Mouse (Mus musculus) thymus, adult 2 months (tissue): ENCODE results near the gene Fbf1. TPM values are rescaled to one million over a fixed set of nuclear protein-coding genes. Genes with fewer than 3 reads are reported as not detected.
"Not testable (repeated sequence)": the region's sequence is repeated elsewhere in the genome, so short reads cannot be mapped to it uniquely, and the experiment has no call there.

Experiments
- DNase-seq: peaks from one replicate; pipeline ENCODE4 v3.0.0; 2021
- H3K27ac ChIP-seq: fragments of 200-500 bp; 2 replicates; pipeline ENCODE4 v1.5.1; 2012; ENCODE audit warnings: low read length, control low read depth; ENCODE audit not compliant: control insufficient read depth, insufficient read depth
- H3K27me3 ChIP-seq: fragments of 200-500 bp; 2 replicates; pipeline ENCODE4 v1.6.1; 2012; ENCODE audit warnings: mild to moderate bottlenecking, low read length, moderate library complexity, mixed read lengths; ENCODE audit not compliant: control insufficient read depth, insufficient read depth
- H3K36me3 ChIP-seq: fragments of 200-500 bp; 2 replicates; pipeline ENCODE4 v1.6.1; 2012; ENCODE audit warnings: mild to moderate bottlenecking, low read length, moderate library complexity; ENCODE audit not compliant: control insufficient read depth, insufficient read depth
- H3K4me1 ChIP-seq: fragments of 200-500 bp; replicated peaks from 2 replicates; pipeline ENCODE4 v1.6.1; 2012; ENCODE audit warnings: low read length; ENCODE audit not compliant: control insufficient read depth, insufficient read depth
- H3K4me3 ChIP-seq: fragments of 200-500 bp; 2 replicates; pipeline ENCODE4 v1.5.1; 2012; ENCODE audit warnings: mild to moderate bottlenecking, low read length, control low read depth, moderate library complexity; ENCODE audit not compliant: control insufficient read depth, insufficient read depth
- CTCF ChIP-seq: fragments of 200-500 bp; IDR thresholded peaks from 2 replicates; pipeline ENCODE4 v1.5.1; 2012; ENCODE audit warnings: mild to moderate bottlenecking, control low read depth, low read length, moderate library complexity, borderline replicate concordance; ENCODE audit not compliant: control insufficient read depth, poor library complexity, insufficient read depth; ENCODE audit errors: extremely low read depth
- POLR2A ChIP-seq: fragments of 200-500 bp; IDR thresholded peaks from 2 replicates; pipeline ENCODE4 v1.6.1; 2012; ENCODE audit warnings: mild to moderate bottlenecking, low read length, control low read depth, moderate library complexity; ENCODE audit not compliant: control insufficient read depth, poor library complexity, insufficient read depth; ENCODE audit errors: extremely low read depth
- WGBS: fragments of 180-500 bp; shearing (Covaris S2); methylation state at CpG from one replicate; pipeline ENCODE4 v1.1.7; 2018; 5-methylcytosine and 5-hydroxymethylcytosine counted together
- polyA plus RNA-seq: library from polyadenylated mRNA; depleted of rRNA; stranded (reverse); fragments of >200 nt; gene quantifications from 2 replicates; pipeline ENCODE4 v1.2.3, GENCODE M21; 2012; rRNA removed

Fbf1 gene
- polyA plus RNA-seq, 1 experiment: 30.3 TPM

DNA sequence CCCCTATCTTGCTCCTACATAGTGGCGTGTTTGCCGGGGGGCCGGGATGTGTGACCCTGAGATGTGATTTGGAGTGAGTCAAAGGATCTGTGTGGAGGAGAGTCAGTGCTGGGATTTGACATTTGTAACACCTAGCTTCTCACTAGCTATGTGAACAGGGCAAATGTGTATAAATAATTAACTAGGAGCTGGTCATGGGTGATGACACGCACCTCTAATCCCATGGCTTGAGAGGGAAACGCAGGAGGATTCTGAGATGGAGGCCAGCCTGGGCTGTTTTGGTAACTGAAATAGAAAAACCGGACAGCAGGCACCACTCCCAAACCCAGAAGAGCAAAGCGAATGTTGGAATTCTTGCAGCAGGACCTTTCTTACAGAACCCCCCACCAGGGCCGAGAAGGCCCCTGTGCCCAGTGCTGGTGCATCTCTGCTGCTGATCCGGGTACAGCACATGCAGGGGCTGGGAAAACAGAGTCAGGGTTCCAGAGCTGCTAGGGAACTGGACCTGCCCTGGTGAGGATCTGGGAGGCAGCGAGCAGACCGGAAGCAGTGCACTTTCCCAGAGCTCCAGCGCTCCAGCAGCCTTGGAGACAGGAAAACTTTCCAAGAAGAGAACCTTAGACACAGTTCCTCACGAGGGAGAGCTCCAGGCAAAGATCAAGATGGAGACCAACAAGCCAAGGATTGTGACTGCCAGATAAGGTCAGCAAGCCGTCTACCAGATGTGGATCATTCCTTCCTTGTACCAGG is 69.1 kb downstream of the Fbf1 start:
- no peak for TF ChIP-seq POLR2A
- TF ChIP-seq CTCF: no peak
- H3K27me3 ChIP-seq: no peaks in the 10 kb centered on the region
- DNase-seq: no peak
- H3K36me3 ChIP-seq: no peaks in the 10 kb centered on the region
- H3K4me1 ChIP-seq: no peaks in the 10 kb centered on the region
- no peak overlapping the region for H3K27ac ChIP-seq
- H3K4me3 ChIP-seq: no peak overlapping the region
- WGBS: 96% methylated on average over 14 of the region's 14 CpGs

GRCm38 (mm10) chr11:116096213-116097108 is 71.5 kb downstream of the Fbf1 start:
- Histone ChIP-seq H3K4me1 (no peaks in the 10 kb centered on the region), H3K4me3 (no peak overlapping the region), H3K27me3 (no peaks in the 10 kb centered on the region), H3K27ac (no peak overlapping the region), H3K36me3 (no peaks in the 10 kb centered on the region)
- TF ChIP-seq POLR2A (no peak), CTCF (no peak)
- DNase-seq: no peak
- 67% methylated on average over 5 of the region's 5 CpGs for WGBS

DNA sequence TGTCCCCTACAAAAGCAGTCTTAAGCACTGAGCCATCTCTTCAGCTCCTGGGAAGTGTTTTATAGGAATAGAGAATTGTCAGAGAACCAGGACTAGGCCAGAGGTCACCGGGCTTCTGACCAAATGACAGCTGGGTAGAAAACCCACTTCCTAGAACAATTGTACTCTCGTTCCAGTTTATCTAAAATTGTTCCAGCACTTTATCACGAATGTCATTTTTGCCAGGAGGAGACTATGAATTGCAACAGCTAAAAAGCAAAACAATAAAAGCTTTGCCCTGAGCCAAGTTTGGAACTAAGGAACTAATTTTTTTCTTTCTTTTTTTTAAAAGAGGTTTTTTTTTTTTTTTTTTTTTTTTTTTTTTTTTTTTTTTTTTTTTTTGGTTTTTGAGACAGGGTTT is 72.4 kb downstream of the Fbf1 start:
- Histone ChIP-seq H3K36me3 (no peaks in the 10 kb centered on the region), H3K4me3 (no peak overlapping the region), H3K27me3 (no peaks in the 10 kb centered on the region), H3K4me1 (no peaks in the 10 kb centered on the region), H3K27ac (no peak overlapping the region)
- DNase-seq: no peak
- 39% methylated on average over 3 of the region's 3 CpGs for WGBS
- TF ChIP-seq CTCF: no peak
- TF ChIP-seq POLR2A: no peak

GRCm38 (mm10) chr11:116093771-116094565 is 74.0 kb downstream of the Fbf1 start:
- 39% methylated on average over 16 of the region's 16 CpGs for WGBS
- no peaks in the 10 kb centered on the region for H3K4me1 ChIP-seq
- no peak for TF ChIP-seq POLR2A
- no peak for TF ChIP-seq CTCF
- H3K27me3 ChIP-seq: no peaks in the 10 kb centered on the region
- DNase-seq: no peak
- H3K4me3 ChIP-seq: no peak overlapping the region
- H3K27ac ChIP-seq: no peak overlapping the region
- H3K36me3 ChIP-seq: no peaks in the 10 kb centered on the region

- WGBS: 95% methylated on average over 6 of the region's 6 CpGs
- not testable (repeated sequence) for H3K27me3 ChIP-seq, H3K4me3 ChIP-seq, H3K4me1 ChIP-seq, DNase-seq, H3K27ac ChIP-seq, H3K36me3 ChIP-seq
These were observed 75.0 kb downstream of the Fbf1 start for GRCm38 (mm10) chr11:116092959-116093358.

Other genes starting within 250 kb of the Fbf1 start
- 43.4 and 44.8 TPM in 2 replicates for gene Sap30bp, start 234.9 kb downstream of the Fbf1 start, polyA plus RNA-seq
- 32.4 and 34.3 TPM in 2 replicates for gene Recql5, start 234.7 kb downstream of the Fbf1 start, polyA plus RNA-seq
- gene Itgb4, start 193.5 kb downstream of the Fbf1 start, polyA plus RNA-seq: 19.8 and 20.8 TPM in 2 replicates
- gene Galk1, start 155.4 kb downstream of the Fbf1 start, polyA plus RNA-seq: 110 and 133 TPM in 2 replicates
- 484 and 567 TPM in 2 replicates for gene H3f3b, start 140.2 kb downstream of the Fbf1 start, polyA plus RNA-seq
- gene Unk, start 137.8 kb downstream of the Fbf1 start, polyA plus RNA-seq: 121 and 123 TPM in 2 replicates
- gene Unc13d, start 90.2 kb downstream of the Fbf1 start, polyA plus RNA-seq: 95.3 and 98.6 TPM in 2 replicates
- gene Wbp2, start 81.2 kb downstream of the Fbf1 start, polyA plus RNA-seq: 288 and 314 TPM in 2 replicates
- 27.6 and 30.0 TPM in 2 replicates for gene Trim47, start 41.0 kb downstream of the Fbf1 start, polyA plus RNA-seq
- gene Trim65, start 37.0 kb downstream of the Fbf1 start, polyA plus RNA-seq: 24.5 and 26.7 TPM in 2 replicates
- 49.0 and 54.7 TPM in 2 replicates for gene Mrpl38, start 29.3 kb downstream of the Fbf1 start, polyA plus RNA-seq
- gene Ten1, start 30.7 kb upstream of the Fbf1 start, polyA plus RNA-seq: 56.5 and 57.0 TPM in 2 replicates
- 39.2 and 44.2 TPM in 2 replicates for gene Acox1, start 30.9 kb upstream of the Fbf1 start, polyA plus RNA-seq
- gene Evpl, start 69.9 kb upstream of the Fbf1 start, polyA plus RNA-seq: 3.2 and 3.7 TPM in 2 replicates
- 69.1 and 72.0 TPM in 2 replicates for gene Srp68, start 106.1 kb upstream of the Fbf1 start, polyA plus RNA-seq
- gene Galr2, start 112.8 kb upstream of the Fbf1 start, polyA plus RNA-seq: 0.59 and 1.1 TPM in 2 replicates
- 50.7 and 51.6 TPM in 2 replicates for gene Exoc7, start 139.1 kb upstream of the Fbf1 start, polyA plus RNA-seq
- gene Foxj1, start 167.2 kb upstream of the Fbf1 start, polyA plus RNA-seq: 6.9 TPM in 2 replicates
- gene Rnf157, start 244.9 kb upstream of the Fbf1 start, polyA plus RNA-seq: 98.7 and 119 TPM in 2 replicates